ENCODE assay signal across 8 mouse cellular contexts in genomic region chr12:82415690-82416364, GRCm38 (mm10).
A peak's percentile ranks its signal among the peaks of the same experiment; 100 is the strongest.
DNase-seq lines count a peak whose midpoint lies in the region; ATAC-seq lines count a peak whose summit lies in the region.

No protein-coding gene starts in this region.

- DNase-seq in adrenal gland, adult 2 months, result peak; percentile 27
- no peak for DNase-seq in adrenal gland, adult 18-20 months (ENCODE audit: low spot score in 2 of 2)
- DNase-seq in right cerebral cortex, postnatal 10 days (ENCODE audit: low spot score in 2 of 2), result peak; percentile 69
- no peak for DNase-seq in right cerebral cortex, adult 18-20 months
- peak; percentile 68 for DNase-seq in lung, postnatal 14 days
- DNase-seq in thymus, postnatal 25 days, result no peak
- no peak for DNase-seq in thymus, postnatal 36 days

- H3K27me3 ChIP-seq in heart, embryonic 12.5 days (replicated peaks), result no peaks in the 10 kb centered on the region

- H3K9ac ChIP-seq in heart, embryonic 12.5 days, result no peak overlapping the region

- no peak overlapping the region for H3K4me2 ChIP-seq in heart, embryonic 12.5 days

- peaks cover 30% of the 10 kb centered on the region for H3K36me3 ChIP-seq in heart, embryonic 12.5 days

- WGBS in heart, embryonic 12.5 days, result 14% methylated on average over 4 of the region's 4 CpGs

- H3K9me3 ChIP-seq in heart, embryonic 12.5 days (replicated peaks), result no peaks in the 10 kb centered on the region

- ATAC-seq in heart, embryonic 12.5 days (ENCODE audit: insufficient number of reproducible peaks, low FRiP score), result peak; percentile 63

- H3K4me3 ChIP-seq in heart, embryonic 12.5 days, result no peak overlapping the region

- peak overlapping the region; percentile 69 for H3K27ac ChIP-seq in heart, embryonic 12.5 days (ENCODE audit: poor library complexity, severe bottlenecking)

- peaks cover 39% of the 10 kb centered on the region for H3K4me1 ChIP-seq in heart, embryonic 12.5 days (replicated peaks)

Comparison
In these comparisons a context has a peak if more than half of its experiments do, and no peak if none do; other contexts are left out.
1. DNase-seq: peak in adrenal gland, adult 2 months (single experiment), right cerebral cortex, postnatal 10 days (2 of 2) and lung, postnatal 14 days (single experiment); none in adrenal gland, adult 18-20 months (0 of 2), right cerebral cortex, adult 18-20 months (single experiment), thymus, postnatal 25 days (single experiment) and thymus, postnatal 36 days (0 of 2).